ENCODE assay signal across 8 mouse cellular contexts in the genomic region with DNA sequence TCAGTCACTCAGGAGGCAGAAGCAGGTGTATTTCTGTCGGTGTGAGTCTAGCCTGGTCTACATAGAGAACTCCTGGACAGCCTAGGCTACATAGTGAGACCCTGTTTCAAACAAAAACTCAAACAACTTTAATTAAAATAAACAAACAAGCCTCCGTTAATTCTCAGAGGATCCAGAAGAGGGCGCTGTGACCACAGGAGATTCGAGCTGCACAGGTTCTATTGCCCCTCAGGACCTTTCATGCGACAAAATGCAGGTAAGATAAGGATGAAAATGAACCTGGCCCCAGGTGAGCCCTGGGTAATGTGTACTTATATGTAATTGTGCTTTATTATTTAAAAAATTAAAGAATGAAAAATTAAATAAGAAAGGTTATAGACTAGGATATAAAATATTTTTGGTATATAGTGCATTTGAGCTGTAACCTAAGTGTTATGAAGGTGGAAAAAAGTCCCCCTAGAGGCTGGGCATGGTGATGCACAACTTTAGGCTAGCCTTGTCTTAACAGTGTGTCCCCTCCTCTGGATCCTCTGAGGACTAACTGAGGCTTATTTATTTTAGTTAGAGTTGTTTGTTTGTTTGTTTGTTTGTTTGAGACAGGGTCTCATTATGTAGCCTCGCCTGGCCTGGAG. TPM values are rescaled to one million over a fixed set of nuclear protein-coding genes. Genes with fewer than 3 reads are reported as not detected.
DNase-seq lines count a peak whose midpoint lies in the region; ATAC-seq and TF ChIP-seq lines count a peak whose summit lies in the region.

No protein-coding gene starts in this region.

- no peak for TF ChIP-seq EP300 in heart, adult 2 months (IDR thresholded peaks at IDR 0.05; ENCODE audit: insufficient read depth, low read depth, low read length)

- TF ChIP-seq CTCF in heart, adult 2 months (IDR thresholded peaks at IDR 0.05): peak; percentile 78

- H3K9ac ChIP-seq in heart, adult 2 months (ENCODE audit: low read depth, low read length): no peak overlapping the region

- H3K36me3 ChIP-seq in heart, adult 2 months (ENCODE audit: control insufficient read depth, insufficient read depth, low read length): no peaks in the 10 kb centered on the region
- no peaks in the 10 kb centered on the region for H3K36me3 ChIP-seq in heart, embryonic 10.5 days

- no peaks in the 10 kb centered on the region for H3K27me3 ChIP-seq in heart, adult 2 months (ENCODE audit: control insufficient read depth, insufficient read depth, low read length)
- H3K27me3 ChIP-seq in heart, embryonic 10.5 days (ENCODE audit: insufficient read depth, poor library complexity, severe bottlenecking): peaks cover 22% of the 10 kb centered on the region

- intact Hi-C loops in heart, adult 2 months (cut with DNase I): loop anchor here (1.0 to 5.0 kb wide), 2 partner anchors 61 to 232 kb away; no protein-coding TSS in a partner anchor

- no peak overlapping the region for H3K4me3 ChIP-seq in heart, adult 2 months
- no peak overlapping the region for H3K4me3 ChIP-seq in heart, embryonic 10.5 days

- no peaks in the 10 kb centered on the region for H3K4me1 ChIP-seq in heart, adult 2 months (ENCODE audit: control insufficient read depth, insufficient read depth, low read length)
- H3K4me1 ChIP-seq in heart, embryonic 10.5 days: no peaks in the 10 kb centered on the region

- no peak for DNase-seq in heart, adult 2 months
- DNase-seq in heart, embryonic 10.5 days (ENCODE audit: low spot score): no peak
- DNase-seq in thymus, postnatal 0 days (ENCODE audit: low spot score): peak; percentile 66
- DNase-seq in thymus, adult 18-20 months: no peak
- peak; percentile 47 for DNase-seq in kidney, postnatal 10 days
- DNase-seq in layer of hippocampus, adult 9-10 months (ENCODE audit: low spot score): no peak
- no peak for DNase-seq in embryo, embryonic 10.5 days (ENCODE audit: low spot score)

- peaks cover 4% of the 10 kb centered on the region; the same call in 1 of the 2 replicates for H3K9me3 ChIP-seq in heart, embryonic 10.5 days

- TF ChIP-seq POLR2A in heart, adult 2 months (IDR thresholded peaks at IDR 0.05; ENCODE audit: insufficient read depth, low read depth, low read length): no peak

- H3K79me2 ChIP-seq in heart, adult 2 months (replicated peaks; ENCODE audit: control insufficient read depth, insufficient read depth, low read length): no peaks in the 10 kb centered on the region

- no peak overlapping the region for H3K27ac ChIP-seq in heart, adult 2 months
- no peak overlapping the region for H3K27ac ChIP-seq in heart, embryonic 10.5 days

- ATAC-seq in activated CD4-positive, CD25-positive, alpha-beta regulatory T cell, adult 4 months: no peak

- 8% methylated on average over 6 of the region's 6 CpGs for whole genome bisulfite sequencing in heart, adult 2 months
- 10% methylated on average over 6 of the region's 6 CpGs for WGBS in heart, embryonic 10.5 days

RNA-seq across cellular contexts. Expression of a gene that starts 10.7 kb away (rescaled TPM):
- total RNA-seq in heart, adult 2 months (2021): under 1 TPM in 1 of 2 experiments, not detected in 1; 0.09 TPM
- 0.32 and 0.55 TPM in 2 replicates for polyA plus RNA-seq in heart, adult 2 months (2012; rRNA removed)
- polyA plus RNA-seq in heart, embryonic 10.5 days (2016; fragmentation: Nextera tagmentation; extraction: Ambion mirVana): 0.05 TPM in 1 of 2 replicates, not detected in the other
- polyA plus RNA-seq in thymus, postnatal 0 days (2015; fragmentation: Nextera tagmentation; extraction: Ambion mirVana): 0.23 and 0.27 TPM in 2 replicates
- not detected for polyA plus RNA-seq in activated CD4-positive, CD25-positive, alpha-beta regulatory T cell, adult 4 months (2017; shearing (Covaris generic))

RNA-seq across cellular contexts. Expression of a gene that starts 16.6 kb away (rescaled TPM):
- total RNA-seq in heart, adult 2 months (2021): not detected
- not detected in 2 replicates for polyA plus RNA-seq in heart, adult 2 months (2012; rRNA removed)
- 0.07 and 0.08 TPM in 2 replicates for polyA plus RNA-seq in heart, embryonic 10.5 days (2016; fragmentation: Nextera tagmentation; extraction: Ambion mirVana)
- 0.16 TPM in 1 of 2 replicates, not detected in the other for polyA plus RNA-seq in thymus, postnatal 0 days (2015; fragmentation: Nextera tagmentation; extraction: Ambion mirVana)
- not detected for polyA plus RNA-seq in activated CD4-positive, CD25-positive, alpha-beta regulatory T cell, adult 4 months (2017; shearing (Covaris generic))

RNA-seq across cellular contexts. Expression of a gene that starts 32.2 kb away (rescaled TPM):
- 1 to 10 TPM; 9.5 to 9.9 TPM for total RNA-seq in heart, adult 2 months (2021)
- 4.3 and 8.5 TPM in 2 replicates for polyA plus RNA-seq in heart, adult 2 months (2012; rRNA removed)
- 28.5 and 47.0 TPM in 2 replicates for polyA plus RNA-seq in heart, embryonic 10.5 days (2016; fragmentation: Nextera tagmentation; extraction: Ambion mirVana)
- polyA plus RNA-seq in thymus, postnatal 0 days (2015; fragmentation: Nextera tagmentation; extraction: Ambion mirVana): 34.6 and 37.4 TPM in 2 replicates
- 10 to 100 TPM; 25.3 to 33.4 TPM for polyA plus RNA-seq in activated CD4-positive, CD25-positive, alpha-beta regulatory T cell, adult 4 months (2017; shearing (Covaris generic))

RNA-seq across cellular contexts. Expression of a gene that starts 39.9 kb away (rescaled TPM):
- 10 to 100 TPM; 14.7 to 22.8 TPM for total RNA-seq in heart, adult 2 months (2021)
- polyA plus RNA-seq in heart, adult 2 months (2012; rRNA removed): 6.2 and 10.0 TPM in 2 replicates
- 25.0 and 28.8 TPM in 2 replicates for polyA plus RNA-seq in heart, embryonic 10.5 days (2016; fragmentation: Nextera tagmentation; extraction: Ambion mirVana)
- polyA plus RNA-seq in thymus, postnatal 0 days (2015; fragmentation: Nextera tagmentation; extraction: Ambion mirVana): 3.2 and 4.5 TPM in 2 replicates
- polyA plus RNA-seq in activated CD4-positive, CD25-positive, alpha-beta regulatory T cell, adult 4 months (2017; shearing (Covaris generic)): not detected

RNA-seq across cellular contexts. Expression of a gene that starts 47.5 kb away (rescaled TPM):
- total RNA-seq in heart, adult 2 months (2021): 10 to 100 TPM; 70.6 to 81.9 TPM
- polyA plus RNA-seq in heart, adult 2 months (2012; rRNA removed): 86.6 and 96.7 TPM in 2 replicates
- 143 and 148 TPM in 2 replicates for polyA plus RNA-seq in heart, embryonic 10.5 days (2016; fragmentation: Nextera tagmentation; extraction: Ambion mirVana)
- 145 and 155 TPM in 2 replicates for polyA plus RNA-seq in thymus, postnatal 0 days (2015; fragmentation: Nextera tagmentation; extraction: Ambion mirVana)
- 10 to 100 TPM; 70.9 to 90.8 TPM for polyA plus RNA-seq in activated CD4-positive, CD25-positive, alpha-beta regulatory T cell, adult 4 months (2017; shearing (Covaris generic))

Comparison
In these comparisons a context has a peak if more than half of its experiments do, and no peak if none do; other contexts are left out.
1. DNase-seq: peak in thymus, postnatal 0 days (single experiment) and kidney, postnatal 10 days (single experiment); none in heart, adult 2 months (0 of 2), heart, embryonic 10.5 days (single experiment), thymus, adult 18-20 months (0 of 2), layer of hippocampus, adult 9-10 months (single experiment) and embryo, embryonic 10.5 days (single experiment).